Mouse (Mus musculus): ENCODE data around the gene Spsb4.
A peak's percentile ranks its signal among the peaks of the same experiment; 100 is the strongest.
"Not testable (repeated sequence)": the region's sequence is repeated elsewhere in the genome, so short reads cannot be mapped to it uniquely, and the experiment has no call there.

Spsb4 gene

DNA sequence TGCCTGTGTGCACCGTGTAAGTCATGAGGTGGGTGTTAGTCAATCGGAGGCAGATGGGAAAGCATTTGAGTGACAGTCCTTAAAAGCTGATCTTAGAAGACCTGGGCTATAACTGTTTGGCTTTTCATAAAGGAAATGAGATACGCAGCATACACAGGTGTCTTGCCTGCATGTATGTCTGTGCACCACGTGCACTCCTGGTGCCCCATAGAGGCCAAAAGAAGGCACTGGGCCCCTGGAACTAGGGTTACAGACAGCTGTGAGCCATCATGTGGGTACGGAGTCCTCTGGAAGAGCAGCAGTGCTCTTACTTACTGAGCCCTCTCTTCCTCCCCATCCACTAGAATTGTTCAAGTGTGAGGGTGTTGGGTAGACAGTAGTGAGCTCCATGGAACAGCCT, 70.1 kb downstream of the Spsb4 start:
- DNase-seq = peak; percentile 72

GRCm38 (mm10) chr9:96947171-96947570, 71.5 kb downstream of the Spsb4 start:
- no peak for DNase-seq

DNA sequence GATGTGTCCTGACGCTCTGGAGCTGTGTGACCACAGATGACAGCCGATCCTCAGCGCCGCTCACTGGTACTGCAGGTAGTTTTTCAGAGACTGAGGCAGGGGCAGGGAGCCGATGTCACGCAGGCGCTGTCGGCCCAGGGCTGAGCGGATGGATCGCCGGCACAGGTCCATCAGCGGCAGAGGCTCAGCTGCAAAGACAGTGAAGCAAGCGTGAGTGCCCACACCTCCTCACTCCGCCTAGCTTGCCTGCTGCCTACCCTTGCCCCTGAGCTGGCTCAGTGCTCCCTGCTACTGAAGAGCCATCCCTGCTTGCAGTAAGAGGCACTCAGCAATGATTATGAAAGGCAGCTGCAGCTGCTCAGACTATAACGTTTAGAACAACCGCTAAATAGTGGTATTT, 74.1 kb downstream of the Spsb4 start:
- no peak for DNase-seq

GRCm38 (mm10) chr9:96942975-96943374, 75.7 kb downstream of the Spsb4 start:
- DNase-seq = peak; percentile 79

GRCm38 (mm10) chr9:96938887-96939286, 79.8 kb downstream of the Spsb4 start:
- DNase-seq = no peak

DNA sequence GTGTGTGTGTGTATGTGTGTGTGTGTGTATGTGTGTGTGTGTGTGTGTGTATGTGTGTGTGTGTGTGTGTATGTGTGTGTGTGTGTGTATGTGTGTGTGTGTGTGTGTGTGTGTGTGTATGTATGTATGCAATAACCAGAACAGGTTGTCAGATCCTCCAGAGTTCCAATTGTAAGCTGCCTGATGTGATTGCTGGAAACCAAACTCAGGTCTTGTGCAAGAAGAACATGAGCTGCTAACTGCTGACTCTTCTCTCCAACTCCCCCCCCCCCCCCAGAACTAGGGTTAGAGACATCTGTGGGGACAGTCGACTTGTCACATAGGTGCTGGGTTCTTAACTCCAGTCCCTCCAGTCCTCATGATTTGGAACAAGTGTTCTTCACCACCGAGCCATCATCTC, 82.2 kb downstream of the Spsb4 start:
- not testable (repeated sequence) for DNase-seq

- DNase-seq = peak; percentile 67
These were observed 82.9 kb downstream of the Spsb4 start for GRCm38 (mm10) chr9:96935556-96936300.

DNA sequence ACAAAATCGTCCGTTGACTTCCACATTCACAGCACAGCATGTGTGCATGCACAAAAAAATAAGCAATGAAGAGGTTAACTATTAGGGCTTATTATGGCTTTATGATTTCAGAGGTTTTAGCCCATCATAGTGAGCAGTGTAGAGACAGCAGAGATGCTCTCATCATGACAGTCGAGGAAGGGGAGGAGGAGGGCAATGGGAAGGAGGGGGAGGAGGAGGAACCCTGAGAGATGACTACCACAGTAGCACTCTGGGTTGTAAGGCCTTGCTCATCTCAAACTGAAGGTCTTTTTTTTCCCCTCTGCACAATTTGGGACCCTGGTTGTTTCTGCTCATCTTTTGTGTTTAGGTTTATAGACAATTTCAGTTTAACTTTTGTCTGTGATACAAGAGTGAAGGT, 83.8 kb downstream of the Spsb4 start:
- peak; percentile 51 for DNase-seq

DNA sequence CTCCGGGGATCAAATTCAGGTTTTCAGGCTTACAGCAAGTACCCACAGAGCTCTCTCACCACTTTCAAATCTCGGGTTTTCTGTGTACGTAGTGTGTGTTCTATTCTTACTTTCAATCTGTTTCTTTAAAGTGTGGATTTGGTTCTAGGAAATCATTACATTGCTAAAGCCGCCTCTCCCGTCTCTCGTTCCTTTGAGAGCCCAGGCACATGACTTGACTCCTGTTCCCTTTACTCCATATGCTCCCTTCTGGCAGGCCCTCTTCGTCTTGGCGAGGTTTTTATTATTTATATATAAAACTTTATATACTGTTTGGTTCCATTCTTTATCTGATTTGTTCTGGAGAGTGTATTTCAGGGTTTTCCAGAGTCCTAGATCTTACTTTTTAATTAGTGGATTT, 85.9 kb downstream of the Spsb4 start:
- DNase-seq = no peak

GRCm38 (mm10) chr9:96923577-96924316, 94.9 kb downstream of the Spsb4 start:
- no peak for DNase-seq

- no peak for DNase-seq
These were observed 95.5 kb downstream of the Spsb4 start for GRCm38 (mm10) chr9:96923119-96923518.

DNA sequence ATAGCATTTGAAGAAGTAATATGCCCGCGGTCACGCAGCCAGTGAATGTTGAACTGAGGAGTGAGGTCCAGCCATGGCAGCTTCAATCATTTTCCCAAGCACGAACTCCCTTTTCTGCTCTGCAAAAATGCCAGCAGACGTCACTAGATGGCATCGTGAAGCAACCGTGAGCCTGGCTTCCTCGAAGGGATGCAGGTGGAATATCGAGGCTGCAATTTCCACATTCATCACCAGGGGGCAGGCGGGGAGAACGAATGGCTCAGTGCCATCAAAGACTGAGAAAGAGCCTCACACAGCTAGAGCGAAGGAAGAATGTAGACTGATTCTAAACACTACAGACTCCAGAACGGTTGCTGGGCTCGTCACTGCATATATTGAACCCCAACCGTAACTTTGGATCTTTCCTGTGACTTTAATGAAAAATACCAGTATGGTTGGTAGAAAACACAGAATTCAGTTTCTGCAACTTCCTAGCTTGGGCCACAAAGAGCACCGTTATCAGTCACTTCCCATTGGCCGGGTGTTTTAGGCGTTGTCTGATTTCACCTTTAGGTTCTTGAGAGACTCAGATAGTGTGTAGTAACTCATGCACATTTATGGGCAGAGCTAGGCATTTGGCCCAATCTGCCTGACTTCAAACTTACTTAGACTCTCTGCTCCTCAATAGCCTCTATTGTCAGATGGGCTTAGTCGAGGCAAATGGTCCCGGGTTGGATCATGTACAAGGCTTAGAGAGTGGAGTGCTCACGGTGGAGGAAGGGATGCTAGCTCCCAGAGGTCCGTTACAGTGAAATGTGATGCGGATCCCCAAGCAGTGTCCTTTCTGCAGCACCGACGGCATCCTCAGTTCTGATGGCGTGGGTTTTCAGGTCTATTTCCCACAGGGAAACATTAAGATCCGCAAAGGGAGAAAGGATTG, 101.8 kb downstream of the Spsb4 start:
- DNase-seq = peak; percentile 98

DNA sequence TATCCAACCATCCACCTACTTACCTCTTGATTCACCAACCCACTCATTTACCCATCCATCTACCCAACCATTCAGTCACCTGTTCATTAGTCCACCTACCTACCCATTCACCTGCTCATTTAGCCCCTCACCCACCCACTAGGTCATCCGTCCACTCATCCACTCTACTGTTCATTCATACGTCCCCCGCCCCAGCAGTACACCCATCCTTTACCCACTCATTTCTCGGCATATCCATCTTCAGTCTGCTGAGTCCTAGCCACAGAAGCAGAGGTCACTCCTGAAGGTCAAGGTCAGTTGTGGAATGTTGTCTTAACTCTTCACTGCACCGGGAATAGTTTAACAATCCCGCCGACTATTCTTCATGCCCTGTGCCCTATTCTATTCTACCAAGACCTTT, 102.6 kb downstream of the Spsb4 start:
- DNase-seq = no peak

DNA sequence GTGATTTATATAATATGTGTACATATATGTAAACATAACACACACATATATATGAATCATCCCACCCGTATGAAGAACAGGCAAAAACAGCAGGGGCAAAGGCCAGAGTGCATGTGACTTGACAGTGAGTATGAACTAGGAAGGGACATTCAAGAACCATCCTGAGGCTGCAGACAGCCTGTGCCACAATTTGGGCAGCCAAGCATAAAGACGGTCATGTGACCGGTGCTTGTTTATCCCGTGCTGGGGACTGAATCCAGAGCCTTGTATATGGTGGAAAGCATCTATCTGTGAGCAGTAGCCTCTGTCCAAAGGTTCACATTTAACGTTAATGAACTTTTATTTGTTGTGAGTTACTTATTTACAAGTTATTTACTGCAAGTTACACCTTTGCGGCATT, 103.8 kb downstream of the Spsb4 start:
- DNase-seq = no peak

DNA sequence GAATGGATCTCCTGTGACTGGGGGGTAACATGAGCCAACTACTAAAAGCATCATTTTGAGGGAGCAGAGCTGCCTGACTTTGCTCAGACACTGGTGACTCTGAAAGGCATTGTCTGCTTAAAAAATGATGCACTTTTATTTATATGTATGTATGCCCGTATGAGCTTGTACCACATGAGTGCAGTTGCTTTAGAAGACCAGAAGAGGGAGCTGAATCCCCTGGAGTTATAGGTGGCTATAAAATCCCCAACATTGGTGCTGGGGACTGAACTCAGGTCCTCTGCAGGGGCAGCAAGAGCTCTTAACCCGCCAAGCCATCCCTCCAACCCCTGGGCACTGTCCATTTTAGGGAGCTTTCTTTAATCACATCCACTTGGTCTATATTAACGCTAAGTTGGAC, 104.6 kb downstream of the Spsb4 start:
- no peak for DNase-seq

GRCm38 (mm10) chr9:96909503-96909902, 109.1 kb downstream of the Spsb4 start:
- DNase-seq = no peak

DNA sequence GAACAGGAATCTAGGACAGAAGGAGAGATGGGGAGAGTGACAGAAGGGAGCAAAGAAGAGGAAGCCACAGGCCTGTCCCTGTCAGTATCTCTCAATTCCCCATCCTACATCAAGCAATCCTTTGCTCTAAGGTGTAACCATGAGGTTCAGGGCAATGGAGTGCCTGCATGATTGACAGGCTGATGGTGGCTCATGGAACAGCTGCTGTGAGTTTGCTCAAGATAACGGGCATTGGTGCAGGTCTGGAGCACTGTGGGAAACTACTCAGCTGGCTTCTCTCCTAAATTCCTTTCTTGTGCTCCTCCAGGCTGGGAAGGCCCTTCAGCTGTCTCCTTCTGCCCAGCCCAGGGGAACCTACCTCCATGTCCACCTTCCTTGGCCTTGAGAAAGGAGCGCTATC, 109.9 kb downstream of the Spsb4 start:
- DNase-seq = no peak

GRCm38 (mm10) chr9:96904360-96905355, 114.0 kb downstream of the Spsb4 start:
- DNase-seq = no peak

DNA sequence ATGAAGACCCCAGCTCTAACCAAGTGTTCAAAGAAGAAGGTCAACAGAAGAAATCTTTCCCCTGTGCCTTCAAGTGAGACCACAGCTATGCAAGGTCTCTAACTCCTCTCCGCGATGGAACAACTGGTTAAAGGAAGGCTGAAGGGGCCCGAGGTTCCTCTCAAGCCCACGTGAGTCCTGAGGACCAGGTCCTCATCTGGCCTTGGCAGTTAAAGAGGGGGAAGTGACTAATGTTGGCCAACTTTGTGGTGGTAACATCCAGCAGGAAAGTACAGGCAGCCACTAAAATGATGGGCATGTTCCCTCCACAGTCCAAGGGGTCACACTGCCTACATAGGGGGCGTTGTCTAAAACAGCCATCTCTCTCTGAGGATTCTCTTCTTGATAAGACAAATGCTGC, 118.9 kb downstream of the Spsb4 start:
- no peak for DNase-seq

- no peak for DNase-seq
These were observed 119.6 kb downstream of the Spsb4 start for GRCm38 (mm10) chr9:96899004-96899403.

DNA sequence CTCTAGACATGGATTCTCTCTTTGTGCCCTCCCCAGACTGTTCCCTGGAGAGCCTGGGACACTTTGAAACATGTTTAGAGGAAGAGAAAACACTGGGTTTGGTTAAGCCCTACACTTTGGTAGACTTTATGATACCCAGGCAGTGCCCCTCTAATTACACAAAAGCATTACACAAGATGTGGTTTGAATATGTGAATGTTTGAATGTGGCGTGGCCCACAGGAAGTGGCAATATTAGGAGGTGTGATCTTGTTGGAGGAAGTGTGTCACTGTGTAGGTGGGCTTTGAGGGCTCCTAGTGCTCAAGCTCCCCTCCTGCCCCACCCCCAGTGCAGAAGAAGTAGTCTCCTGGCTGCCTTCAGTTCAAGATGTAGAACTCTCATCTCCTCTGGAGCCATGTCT, 122.0 kb downstream of the Spsb4 start:
- no peak for DNase-seq

DNA sequence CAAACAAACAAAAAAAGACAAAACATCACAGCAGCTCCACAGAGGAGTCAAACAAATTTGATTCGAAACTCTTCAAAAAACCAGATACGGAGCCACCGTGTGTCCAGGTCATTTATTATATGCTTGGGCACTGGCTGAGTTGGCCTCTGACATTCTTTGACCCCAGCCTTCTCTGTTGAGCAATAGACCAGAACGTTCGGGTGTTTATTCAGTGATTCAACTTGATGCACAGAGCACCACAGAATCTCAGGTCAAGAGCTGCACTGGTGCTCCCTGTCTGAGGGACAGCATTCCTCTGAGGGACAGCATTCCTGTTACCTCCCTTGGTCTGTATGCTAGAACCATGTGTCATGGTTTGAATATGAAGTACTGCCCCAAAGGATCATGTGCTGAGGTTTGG, 125.1 kb downstream of the Spsb4 start:
- no peak for DNase-seq

Measured in thymus, postnatal 14 days (tissue).